Mouse (Mus musculus) spleen, adult 18-20 months (tissue): Measurements from ENCODE around the gene Trim27.

Experiments used
- DNase-seq, 2 experiments: peaks; one replicate each; pipeline ENCODE4 v3.0.0; 2022; ENCODE audit warnings: mixed read lengths in 2 of 2

Trim27 gene

DNA sequence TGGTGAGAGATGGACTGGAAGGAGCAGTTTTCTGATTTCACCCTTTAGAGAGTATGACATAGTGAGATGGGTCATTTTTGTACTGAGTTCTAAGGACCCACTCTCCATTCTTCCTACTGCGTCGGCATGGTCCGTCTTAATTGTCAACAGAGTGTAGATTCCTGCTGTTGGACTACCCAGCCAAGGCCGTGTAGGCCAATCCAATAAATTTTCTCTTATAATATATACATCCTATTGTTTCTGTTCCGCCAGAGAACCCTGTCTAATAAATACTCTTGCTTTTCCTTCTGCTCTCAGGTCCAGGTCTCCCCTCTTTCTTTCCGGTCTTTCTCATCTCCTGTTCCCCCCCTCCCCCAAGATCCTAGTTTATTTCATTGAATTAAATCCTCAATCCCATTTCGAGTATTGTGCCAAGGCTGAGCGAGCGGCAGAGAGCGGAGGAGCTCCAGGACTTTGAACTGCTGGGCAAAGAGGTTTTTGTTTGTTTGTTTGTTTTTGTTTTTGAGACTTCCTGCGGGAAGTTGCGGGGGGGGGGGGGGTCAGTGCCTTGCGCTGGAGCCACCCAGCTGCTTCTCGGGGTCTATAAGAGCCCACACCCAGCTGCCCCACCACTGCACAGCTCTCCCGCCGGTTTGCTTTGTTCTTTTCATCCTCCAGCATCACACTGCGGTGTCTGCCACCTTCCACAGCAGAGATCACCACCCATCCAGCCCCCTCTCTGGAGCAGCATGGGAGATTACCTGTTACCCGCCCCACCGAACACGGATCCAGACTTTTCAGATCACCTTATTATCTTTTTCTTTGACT lies 42.6 kb downstream of the Trim27 start:
- no peak for DNase-seq

DNA sequence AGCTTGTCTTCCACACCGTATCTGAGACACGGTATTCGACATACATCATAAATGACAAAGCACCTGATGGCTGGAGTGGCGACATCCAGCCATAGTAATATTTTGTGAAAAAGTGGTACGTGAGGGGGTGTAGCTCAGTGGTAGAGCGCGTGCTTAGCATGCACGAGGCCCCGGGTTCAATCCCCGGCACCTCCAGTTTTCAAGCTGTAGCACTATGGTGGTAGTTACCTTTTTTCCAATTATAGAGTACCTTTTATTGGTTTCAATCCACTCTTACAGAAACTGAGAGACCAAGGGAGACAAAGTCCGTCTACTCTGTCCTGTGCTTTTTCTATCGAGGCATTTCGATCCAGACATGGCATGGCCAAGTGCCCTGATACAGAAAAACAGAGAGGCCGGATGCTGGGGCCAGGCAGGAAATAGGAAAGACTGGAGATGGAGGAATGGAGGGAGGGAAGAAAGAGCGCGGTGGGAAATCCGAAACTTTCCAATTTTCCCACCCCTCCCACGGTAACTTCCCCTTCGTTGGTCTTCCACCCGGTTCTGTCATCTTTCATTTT lies 43.3 kb downstream of the Trim27 start:
- peak; percentile 57 to 72 for DNase-seq

GRCm38 (mm10) chr13:21223242-21223655 lies 44.0 kb downstream of the Trim27 start:
- DNase-seq, result no peak

GRCm38 (mm10) chr13:21224376-21224775 lies 45.1 kb downstream of the Trim27 start:
- DNase-seq, result no peak

GRCm38 (mm10) chr13:21225206-21225605 lies 46.0 kb downstream of the Trim27 start:
- DNase-seq, result no peak

GRCm38 (mm10) chr13:21226031-21226430 lies 46.8 kb downstream of the Trim27 start:
- no peak for DNase-seq

DNA sequence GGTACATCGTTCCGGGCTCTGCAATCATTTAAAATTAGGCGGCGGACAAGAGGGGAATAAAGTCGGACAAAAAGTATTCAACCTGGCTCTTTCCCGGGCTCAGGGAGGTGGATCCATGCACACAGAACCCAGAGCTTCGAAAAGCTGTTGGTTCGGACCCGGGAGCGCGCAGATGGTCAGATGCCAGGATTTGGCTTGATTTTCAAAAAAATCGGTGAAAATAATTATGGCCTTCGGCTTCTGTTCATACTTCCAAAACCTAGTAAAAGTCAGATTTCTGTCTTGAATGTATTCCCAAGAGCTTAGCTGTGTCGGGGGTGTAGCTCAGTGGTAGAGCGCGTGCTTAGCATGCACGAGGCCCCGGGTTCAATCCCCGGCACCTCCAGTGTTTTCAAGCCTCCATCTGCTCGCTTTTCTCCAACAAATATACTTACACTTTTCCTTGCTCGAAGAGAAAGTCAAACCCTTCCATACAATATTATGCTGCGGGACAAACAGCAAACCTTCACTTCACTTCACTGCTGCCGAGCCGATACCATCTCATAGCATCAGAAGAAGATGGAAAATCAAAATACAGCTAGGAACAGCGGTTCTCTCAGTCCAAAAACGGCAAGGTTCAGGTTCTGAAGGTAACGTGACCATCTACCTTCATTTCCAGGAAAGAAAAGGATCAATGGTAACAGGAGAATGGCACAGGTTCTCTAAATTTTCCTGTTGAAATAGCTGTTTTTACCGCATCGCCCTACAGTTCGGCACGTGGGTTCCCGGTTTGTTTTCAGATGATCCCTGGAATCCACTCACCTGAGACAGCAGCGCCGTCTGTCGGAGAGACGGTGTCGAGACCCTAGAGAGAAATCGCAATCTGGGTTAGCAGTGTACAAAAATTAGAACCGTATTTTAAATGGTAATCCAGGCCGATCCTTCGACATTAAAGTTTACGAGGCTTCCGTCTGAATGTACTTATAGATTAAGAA lies 54.8 kb downstream of the Trim27 start:
- DNase-seq, result peak; percentile 61 to 69

- DNase-seq, result no peak
Observed at GRCm38 (mm10) chr13:21236714-21237113, 57.5 kb downstream of the Trim27 start.

GRCm38 (mm10) chr13:21237161-21237560 lies 57.9 kb downstream of the Trim27 start:
- DNase-seq, result no peak

GRCm38 (mm10) chr13:21240788-21241187 lies 61.5 kb downstream of the Trim27 start:
- DNase-seq, result no peak

GRCm38 (mm10) chr13:21242408-21243125 lies 63.3 kb downstream of the Trim27 start:
- no peak for DNase-seq

DNA sequence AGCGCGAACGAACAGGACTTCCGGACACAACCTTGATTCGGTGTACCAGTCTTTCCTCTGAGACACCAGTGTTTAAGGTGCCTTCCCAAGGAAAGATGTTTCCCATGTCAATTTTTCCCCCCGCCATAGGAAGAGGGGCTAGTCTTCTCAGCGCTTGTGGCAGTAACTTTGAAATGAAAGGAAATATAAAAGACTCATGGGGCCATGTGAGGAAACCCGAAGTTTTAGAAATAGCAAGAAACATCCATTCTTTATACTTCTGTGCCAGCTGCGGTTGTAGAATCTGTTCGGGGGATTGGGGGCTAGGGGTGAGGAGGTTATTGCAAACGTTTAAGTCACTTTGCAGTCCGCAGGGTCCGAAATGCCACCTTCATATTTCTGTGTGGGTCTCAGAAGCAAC lies 64.0 kb downstream of the Trim27 start:
- no peak for DNase-seq

- DNase-seq, result no peak
Observed at GRCm38 (mm10) chr13:21244089-21244488, 64.8 kb downstream of the Trim27 start.
